Mouse (Mus musculus): ENCODE results near the gene S100a3. TPM values are rescaled to one million over a fixed set of nuclear protein-coding genes. Genes with fewer than 3 reads are reported as not detected.

The S100a3 gene
- 0.27 to 1.6 TPM (median 0.86 TPM) in 3 of 4 replicates, not detected in the other for total RNA-seq (2023; ENCODE audit: inconsistent age)

GRCm38 (mm10) chr3:90560008-90560628 lies at the start of gene S100a3:
Gene S100a3, plus strand, starts transcription at chr3:90560578.

DNA sequence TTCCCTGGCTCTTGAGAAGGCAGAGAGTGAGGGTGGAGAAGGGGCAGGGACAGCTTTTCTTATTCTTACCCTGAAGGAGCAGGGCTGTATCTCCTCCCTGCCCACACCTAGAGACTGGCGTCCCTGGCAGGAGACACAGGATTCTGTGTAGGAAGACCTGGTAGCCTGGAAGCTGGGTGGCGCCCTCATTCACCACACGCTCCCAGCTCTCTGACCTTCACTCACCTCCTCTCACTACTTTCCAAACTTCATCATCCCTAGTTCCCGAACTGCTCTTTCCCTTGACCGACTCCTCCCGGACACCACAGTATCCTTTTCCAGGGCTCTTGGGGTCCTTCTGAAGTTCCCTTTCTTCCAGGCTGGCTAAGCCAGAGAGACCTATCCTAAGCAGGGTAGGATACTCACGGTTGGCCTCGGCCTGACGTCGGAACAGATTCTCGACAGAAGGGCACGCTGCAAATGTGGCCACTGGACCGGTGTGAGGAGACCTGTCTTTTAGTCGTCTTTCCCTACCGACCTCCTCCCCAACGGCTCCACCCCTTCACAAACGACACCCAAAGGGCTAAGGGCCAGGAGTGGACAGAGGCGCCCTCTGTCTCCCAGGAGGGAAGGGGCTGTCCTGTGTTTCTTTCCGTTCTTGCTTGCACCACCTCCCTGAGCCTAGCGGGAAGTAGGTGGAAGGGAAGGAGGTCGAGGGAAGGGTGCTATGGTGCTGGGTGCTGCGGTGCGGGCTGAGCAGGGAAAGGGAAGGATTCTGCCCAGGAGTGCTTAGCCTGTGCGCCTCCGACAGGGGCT lies 46.4 kb upstream of the S100a3 start, which contains the start of the genes S100a1 and S100a13:
Gene S100a1 (minus strand): TSS at position 597 of the 795 bp plus-strand sequence.
Gene S100a13 (plus strand): TSS at position 640 of the 795 bp plus-strand sequence.

DNA sequence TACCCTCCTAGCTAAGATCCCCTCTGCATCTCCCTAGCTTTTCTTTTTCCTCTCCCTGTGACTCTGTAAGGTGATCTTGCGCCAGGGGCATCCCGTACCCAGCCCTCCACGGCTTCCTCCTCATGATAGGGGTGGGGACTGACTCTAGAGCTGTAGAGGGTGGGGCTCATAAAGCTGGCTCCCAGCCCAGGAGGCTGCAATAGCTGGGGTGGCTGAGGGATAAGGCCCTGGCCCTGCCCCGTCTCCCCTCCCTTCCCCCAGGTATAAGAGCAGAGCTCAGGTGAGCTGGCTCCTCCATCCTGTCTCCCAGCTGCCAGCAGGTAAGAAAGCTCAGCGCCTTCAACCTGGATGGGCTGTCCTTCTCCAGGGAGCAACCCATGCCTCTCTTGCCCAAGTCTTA lies 33.8 kb upstream of the S100a3 start, which contains the start of gene S100a14:
Gene S100a14 (plus strand): TSS at position 277 of the 400 bp plus-strand sequence.

GRCm38 (mm10) chr3:90537141-90537904 lies 23.1 kb upstream of the S100a3 start, which contains the start of gene S100a16:
Gene S100a16, plus strand, starts transcription at chr3:90537254.

GRCm38 (mm10) chr3:90589947-90590346 lies 29.6 kb downstream of the S100a3 start, which contains the start of gene S100a2:
Gene S100a2, plus strand, starts transcription at chr3:90590247.

GRCm38 (mm10) chr3:90601486-90602110 lies 41.2 kb downstream of the S100a3 start, which contains the start of gene Gm42674:
Gene Gm42674, plus strand, starts transcription at chr3:90601904.

GRCm38 (mm10) chr3:90603623-90604022 lies 43.2 kb downstream of the S100a3 start, which contains the start of gene S100a4:
Gene S100a4, plus strand, starts transcription at chr3:90603771.

DNA sequence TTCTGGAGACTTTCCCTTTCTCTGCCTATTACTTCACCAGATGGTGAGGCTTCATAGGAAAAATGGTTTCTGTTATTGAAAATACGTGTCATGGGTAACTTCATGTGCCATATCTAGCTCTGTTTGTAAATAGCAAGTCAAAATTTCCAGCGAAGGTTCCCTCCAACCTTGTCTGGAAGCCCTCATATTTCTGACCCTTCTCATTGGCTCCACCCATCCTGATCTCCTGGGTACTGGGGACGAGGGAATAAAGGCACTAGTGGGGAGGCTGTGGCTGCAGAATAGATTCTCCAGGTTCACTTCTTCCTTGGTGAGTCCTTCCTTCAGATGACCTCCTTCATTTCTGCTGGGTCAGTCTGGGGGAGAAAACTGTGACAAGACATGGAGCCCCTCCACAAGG lies 47.8 kb downstream of the S100a3 start, which contains the start of gene S100a5:
Gene S100a5 (plus strand): TSS at position 301 of the 400 bp plus-strand sequence.

DNA sequence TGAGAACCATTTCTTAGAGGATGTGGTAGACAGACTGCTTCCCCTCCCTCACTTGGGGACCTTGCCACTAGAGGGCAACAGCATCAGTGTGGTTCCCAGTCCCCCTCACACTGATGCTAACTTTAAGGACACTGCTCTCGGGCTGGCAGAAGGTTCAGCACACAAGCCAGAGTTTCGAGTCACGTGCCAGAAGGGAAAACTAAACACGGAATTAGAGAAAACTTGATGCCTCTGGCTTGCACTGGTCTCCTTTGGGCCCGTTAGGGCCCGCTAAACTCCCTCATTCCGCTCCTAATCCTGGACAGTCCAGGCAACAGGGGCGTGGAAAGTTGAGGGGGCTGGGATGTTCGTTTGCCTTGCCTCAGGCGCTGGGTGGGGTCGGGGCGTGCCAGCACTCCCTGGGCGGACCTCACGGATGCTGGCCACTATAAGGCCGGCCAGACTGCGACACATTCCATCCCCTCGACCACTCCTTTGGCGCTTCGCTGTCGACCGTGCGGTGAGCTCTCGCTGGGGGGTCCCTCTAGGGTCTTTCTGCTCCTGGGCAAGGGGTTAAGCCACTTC lies 52.4 kb downstream of the S100a3 start, which contains the start of gene S100a6:
Gene S100a6 (plus strand): TSS at position 155 of the 564 bp plus-strand sequence.

Other genes with a start within 250 kb of the S100a3 start
- gene Slc27a3, start 170.6 kb upstream of the S100a3 start, total RNA-seq (2023; ENCODE audit: inconsistent age) = 0.99 to 2.0 TPM (median 1.6 TPM) in 4 replicates
- 50.8 to 61.1 TPM (median 56.2 TPM) in 4 replicates for gene Ints3, start 127.0 kb upstream of the S100a3 start, total RNA-seq (2023; ENCODE audit: inconsistent age)
- gene Npr1, start 94.7 kb upstream of the S100a3 start, total RNA-seq (2023; ENCODE audit: inconsistent age) = 0.83 TPM in 1 of 4 replicates, not detected in the others
- gene Ilf2, start 84.5 kb upstream of the S100a3 start, total RNA-seq (2023; ENCODE audit: inconsistent age) = 85.5 to 94.6 TPM (median 90.6 TPM) in 4 replicates
- gene Snapin, start 69.5 kb upstream of the S100a3 start, total RNA-seq (2023; ENCODE audit: inconsistent age) = 52.9 to 66.8 TPM (median 60.9 TPM) in 4 replicates
- 188 to 206 TPM (median 192 TPM) in 4 replicates for gene Chtop, start 51.1 kb upstream of the S100a3 start, total RNA-seq (2023; ENCODE audit: inconsistent age)
- 1.0 to 1.6 TPM in 2 of 4 replicates, not detected in the others for gene S100a1, start 46.2 kb upstream of the S100a3 start, total RNA-seq (2023; ENCODE audit: inconsistent age)
- gene S100a13, start 46.1 kb upstream of the S100a3 start, total RNA-seq (2023; ENCODE audit: inconsistent age) = 17.0 to 22.0 TPM (median 19.6 TPM) in 4 replicates
- gene S100a14, start 33.7 kb upstream of the S100a3 start, total RNA-seq (2023; ENCODE audit: inconsistent age) = 0.48 to 1.3 TPM (median 0.83 TPM) in 3 of 4 replicates, not detected in the other
- gene S100a16, start 23.3 kb upstream of the S100a3 start, total RNA-seq (2023; ENCODE audit: inconsistent age) = not detected in 4 replicates
- gene S100a2, start 29.7 kb downstream of the S100a3 start, total RNA-seq (2023; ENCODE audit: inconsistent age) = not detected in 4 replicates
- 3.3 TPM in 1 of 4 replicates, not detected in the others for gene Gm42674, start 41.3 kb downstream of the S100a3 start, total RNA-seq (2023; ENCODE audit: inconsistent age)
- 51.7 to 70.7 TPM (median 60.6 TPM) in 4 replicates for gene S100a4, start 43.2 kb downstream of the S100a3 start, total RNA-seq (2023; ENCODE audit: inconsistent age)
- gene S100a5, start 47.9 kb downstream of the S100a3 start, total RNA-seq (2023; ENCODE audit: inconsistent age) = 2.0 to 6.8 TPM (median 4.0 TPM) in 4 replicates
- gene S100a6, start 52.3 kb downstream of the S100a3 start, total RNA-seq (2023; ENCODE audit: inconsistent age) = 62.1 to 83.5 TPM (median 70.4 TPM) in 4 replicates
- not detected in 4 replicates for gene S100a7a, start 93.4 kb downstream of the S100a3 start, total RNA-seq (2023; ENCODE audit: inconsistent age)
- gene S100a8, start 108.4 kb downstream of the S100a3 start, total RNA-seq (2023; ENCODE audit: inconsistent age) = 4.9 to 7.9 TPM (median 6.2 TPM) in 4 replicates
- gene S100a9, start 135.1 kb downstream of the S100a3 start, total RNA-seq (2023; ENCODE audit: inconsistent age) = 5.4 to 8.4 TPM (median 7.1 TPM) in 4 replicates
- not detected in 4 replicates for gene Pglyrp4, start 166.3 kb downstream of the S100a3 start, total RNA-seq (2023; ENCODE audit: inconsistent age)
- gene Gm5849, start 217.3 kb downstream of the S100a3 start, total RNA-seq (2023; ENCODE audit: inconsistent age) = not detected in 4 replicates